Mouse (Mus musculus) olfactory bulb, adult 2 months (tissue): ENCODE measurements around the gene 1700025G04Rik. TPM values are rescaled to one million over a fixed set of nuclear protein-coding genes. Genes with fewer than 3 reads are reported as not detected.

Source experiments
- H3K27ac ChIP-seq: fragments of 200-500 bp; 2 replicates; pipeline ENCODE4 v1.5.1; 2012; ENCODE audit warnings: low read depth, low read length; ENCODE audit not compliant: insufficient read depth
- H3K4me1 ChIP-seq: fragments of 200-500 bp; 2 replicates; pipeline ENCODE4 v1.6.1; 2012; ENCODE audit warnings: low read length; ENCODE audit not compliant: control insufficient read depth, insufficient read depth
- H3K4me3 ChIP-seq: fragments of 200-500 bp; 2 replicates; pipeline ENCODE4 v1.5.1; 2012; ENCODE audit warnings: mild to moderate bottlenecking, low read depth, low read length, moderate library complexity; ENCODE audit not compliant: insufficient read depth
- CTCF ChIP-seq: fragments of 200-500 bp; IDR thresholded peaks from 2 replicates; pipeline ENCODE4 v1.5.1; 2012; ENCODE audit warnings: low read depth, mild to moderate bottlenecking, low read length, moderate library complexity; ENCODE audit not compliant: insufficient read depth
- POLR2A ChIP-seq: fragments of 200-500 bp; IDR thresholded peaks from 2 replicates; pipeline ENCODE4 v1.6.1; 2012; ENCODE audit warnings: mild to moderate bottlenecking, low read depth, low read length, moderate library complexity; ENCODE audit not compliant: insufficient read depth
- WGBS: fragments of 180-500 bp; shearing (Covaris S2); methylation state at CpG from one replicate; pipeline ENCODE4 v1.1.7; 2018; 5-methylcytosine and 5-hydroxymethylcytosine counted together
- polyA plus RNA-seq: library from polyadenylated mRNA; stranded (reverse); fragments of >200 nt; gene quantifications from 2 replicates; pipeline ENCODE4 v1.2.4, GENCODE M21; 2012; ENCODE audit warnings: low replicate concordance; ENCODE audit not compliant: missing spikeins, insufficient read depth, insufficient read length

1700025G04Rik gene
- polyA plus RNA-seq, 1 experiment = not detected

- WGBS = 93% methylated on average over 8 of the region's 8 CpGs
- Histone ChIP-seq H3K4me3 (no peak overlapping the region), H3K27ac (no peak overlapping the region), H3K4me1 (no peaks in the 10 kb centered on the region)
- TF ChIP-seq CTCF (no peak), POLR2A (no peak)
Measured at GRCm38 (mm10) chr1:151862109-151862508, 227.8 kb downstream of the 1700025G04Rik start.

GRCm38 (mm10) chr1:151861334-151861995 is 228.5 kb downstream of the 1700025G04Rik start:
- H3K4me1 ChIP-seq = no peaks in the 10 kb centered on the region
- no peak overlapping the region for H3K4me3 ChIP-seq
- 75% methylated on average over 20 of the region's 20 CpGs for WGBS
- no peak for TF ChIP-seq CTCF
- no peak for TF ChIP-seq POLR2A
- no peak overlapping the region for H3K27ac ChIP-seq

GRCm38 (mm10) chr1:151858474-151858873 is 231.5 kb downstream of the 1700025G04Rik start:
- Histone ChIP-seq H3K27ac (no peak overlapping the region), H3K4me3 (no peak overlapping the region), H3K4me1 (no peaks in the 10 kb centered on the region)
- 100% methylated on average over 1 of the region's 1 CpGs for WGBS
- no peak for TF ChIP-seq POLR2A
- TF ChIP-seq CTCF = no peak

GRCm38 (mm10) chr1:151855561-151855960 is 234.4 kb downstream of the 1700025G04Rik start:
- no peak overlapping the region for H3K4me3 ChIP-seq
- TF ChIP-seq POLR2A = no peak
- no peak for TF ChIP-seq CTCF
- 83% methylated on average over 1 of the region's 1 CpGs for WGBS
- H3K4me1 ChIP-seq = no peaks in the 10 kb centered on the region
- H3K27ac ChIP-seq = no peak overlapping the region

GRCm38 (mm10) chr1:151851976-151852375 is 237.9 kb downstream of the 1700025G04Rik start:
- Histone ChIP-seq H3K4me1 (no peaks in the 10 kb centered on the region), H3K27ac (no peak overlapping the region), H3K4me3 (no peak overlapping the region)
- TF ChIP-seq POLR2A (no peak), CTCF (no peak)
- 31% methylated on average over 3 of the region's 3 CpGs for WGBS

- 82% methylated on average over 20 of the region's 20 CpGs for WGBS
- 0 out of 2 replicates have a peak, but pooled peaks cover 2% of the 10 kb centered on the region for H3K4me1 ChIP-seq
- TF ChIP-seq CTCF (no peak), POLR2A (no peak)
- H3K27ac ChIP-seq = no peak overlapping the region
- H3K4me3 ChIP-seq = no peak overlapping the region
Measured at GRCm38 (mm10) chr1:151851051-151851848, 238.7 kb downstream of the 1700025G04Rik start.

GRCm38 (mm10) chr1:151849993-151850608 is 239.8 kb downstream of the 1700025G04Rik start:
- H3K4me1 ChIP-seq = peaks cover 6% of the 10 kb centered on the region; the same call in 1 of the 2 replicates
- 93% methylated on average over 16 of the region's 16 CpGs for WGBS
- TF ChIP-seq CTCF (no peak), POLR2A (no peak)
- no peak overlapping the region for H3K4me3 ChIP-seq
- no peak overlapping the region for H3K27ac ChIP-seq

GRCm38 (mm10) chr1:151848286-151848685 is 241.6 kb downstream of the 1700025G04Rik start:
- peaks cover 6% of the 10 kb centered on the region; the same call in 1 of the 2 replicates for H3K4me1 ChIP-seq
- 93% methylated on average over 2 of the region's 2 CpGs for WGBS
- no peak for TF ChIP-seq CTCF
- no peak for TF ChIP-seq POLR2A
- no peak overlapping the region for H3K27ac ChIP-seq
- no peak overlapping the region for H3K4me3 ChIP-seq
